Mouse (Mus musculus) olfactory bulb, adult 2 months (tissue): ENCODE results near the gene Myo18a.

Source experiments
- CTCF ChIP-seq: fragments of 200-500 bp; IDR thresholded peaks from 2 replicates; pipeline ENCODE4 v1.5.1; 2012; ENCODE audit warnings: low read depth, mild to moderate bottlenecking, low read length, moderate library complexity; ENCODE audit not compliant: insufficient read depth
- POLR2A ChIP-seq: fragments of 200-500 bp; IDR thresholded peaks from 2 replicates; pipeline ENCODE4 v1.6.1; 2012; ENCODE audit warnings: mild to moderate bottlenecking, low read depth, low read length, moderate library complexity; ENCODE audit not compliant: insufficient read depth

- TF ChIP-seq CTCF (no peak), POLR2A (no peak)
These were observed 143.7 kb downstream of the Myo18a start for GRCm38 (mm10) chr11:77906747-77907174.
